Mouse (Mus musculus) midbrain, embryonic 11.5 days (tissue): Measurements from ENCODE around the gene Plagl1. TPM values are rescaled to one million over a fixed set of nuclear protein-coding genes. Genes with fewer than 3 reads are reported as not detected.

Source experiments
- ATAC-seq: fragments of 200-750 bp; cut with Nextera tagmentation; 2 replicates; pipeline ENCODE4 v1.8.0; 2017; ENCODE audit warnings: moderate TSS enrichment, moderate library complexity; ENCODE audit not compliant: low FRiP score
- DNase-seq: peaks from one replicate; pipeline ENCODE4 v3.0.0; 2015; ENCODE audit warnings: low spot score; ENCODE audit errors: missing footprints
- H3K27ac ChIP-seq: fragments of 300-500 bp; sonication (generic); 2 replicates; pipeline ENCODE4 v1.5.1; 2014; ENCODE audit warnings: low read depth, low read length
- H3K27me3 ChIP-seq: fragments of 300-500 bp; sonication (generic); 2 replicates; pipeline ENCODE4 v1.6.1; 2014; ENCODE audit warnings: mild to moderate bottlenecking, low read length, moderate library complexity, mixed read lengths; ENCODE audit not compliant: control insufficient read depth, insufficient read depth
- H3K36me3 ChIP-seq: fragments of 300-500 bp; sonication (generic); 2 replicates; pipeline ENCODE4 v1.6.1; 2014; ENCODE audit warnings: mild to moderate bottlenecking, low read length, moderate library complexity, mixed read lengths; ENCODE audit not compliant: control insufficient read depth, insufficient read depth
- H3K4me1 ChIP-seq: fragments of 300-500 bp; sonication (generic); 2 replicates; pipeline ENCODE4 v1.6.1; 2014; ENCODE audit warnings: low read length; ENCODE audit not compliant: control insufficient read depth, insufficient read depth
- H3K4me2 ChIP-seq: fragments of 300-500 bp; sonication (generic); 2 replicates; pipeline ENCODE4 v1.6.1; 2014; ENCODE audit warnings: mild to moderate bottlenecking, moderate library complexity
- H3K4me3 ChIP-seq: fragments of 300-500 bp; sonication (generic); 2 replicates; pipeline ENCODE4 v1.5.1; 2014; ENCODE audit warnings: low read depth, low read length
- H3K9ac ChIP-seq: fragments of 300-500 bp; sonication (generic); 2 replicates; pipeline ENCODE4 v1.6.1; 2014; ENCODE audit warnings: low read length
- H3K9me3 ChIP-seq: fragments of 300-500 bp; sonication (generic); 2 replicates; pipeline ENCODE4 v1.6.1; 2016; ENCODE audit warnings: low read length; ENCODE audit not compliant: control insufficient read depth
- WGBS: fragments of 180-500 bp; shearing (Covaris S2); extraction: QIAGEN DNeasy Blood & Tissue Kit; methylation state at CpG from one replicate; pipeline ENCODE4 v1.1.7; 2014; 5-methylcytosine and 5-hydroxymethylcytosine counted together
- polyA plus RNA-seq: library from polyadenylated mRNA; unstranded; fragments of >200 nt; fragmentation: Nextera tagmentation; extraction: Ambion mirVana; gene quantifications from 2 replicates; pipeline ENCODE4 v1.2.1, GENCODE M21; 2014

Gene Plagl1
- polyA plus RNA-seq, 1 experiment from 2014 or later: 129 TPM

DNA sequence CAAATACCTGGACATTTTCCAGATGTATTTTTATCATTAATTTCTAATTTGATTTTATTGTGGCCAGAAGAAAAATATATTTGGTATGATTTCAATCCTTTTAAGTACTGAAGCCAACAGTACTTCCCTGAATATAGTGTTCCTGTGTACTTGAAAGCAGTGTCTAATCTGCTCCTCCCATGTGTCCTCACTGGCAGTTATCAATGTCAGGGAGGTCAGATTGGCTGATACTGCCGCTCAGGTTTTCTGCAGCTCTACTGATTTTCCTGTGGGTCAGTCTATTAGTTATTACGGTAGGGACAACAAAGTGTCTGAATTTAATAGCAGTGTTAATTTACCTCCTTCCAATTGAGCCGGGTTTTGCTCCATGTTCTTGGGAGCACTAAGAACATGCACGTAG is 101.7 kb downstream of the Plagl1 start:
- Histone ChIP-seq H3K9me3 (peaks cover 3% of the 10 kb centered on the region; the same call in 1 of the 2 replicates), H3K4me2 (no peak overlapping the region), H3K4me3 (no peak overlapping the region), H3K4me1 (no peaks in the 10 kb centered on the region), H3K9ac (no peak overlapping the region), H3K36me3 (no peaks in the 10 kb centered on the region), H3K27me3 (no peaks in the 10 kb centered on the region), H3K27ac (no peak overlapping the region)
- DNase-seq (no peak), ATAC-seq (no peak)
- 90% methylated on average over 4 of the region's 4 CpGs for WGBS

DNA sequence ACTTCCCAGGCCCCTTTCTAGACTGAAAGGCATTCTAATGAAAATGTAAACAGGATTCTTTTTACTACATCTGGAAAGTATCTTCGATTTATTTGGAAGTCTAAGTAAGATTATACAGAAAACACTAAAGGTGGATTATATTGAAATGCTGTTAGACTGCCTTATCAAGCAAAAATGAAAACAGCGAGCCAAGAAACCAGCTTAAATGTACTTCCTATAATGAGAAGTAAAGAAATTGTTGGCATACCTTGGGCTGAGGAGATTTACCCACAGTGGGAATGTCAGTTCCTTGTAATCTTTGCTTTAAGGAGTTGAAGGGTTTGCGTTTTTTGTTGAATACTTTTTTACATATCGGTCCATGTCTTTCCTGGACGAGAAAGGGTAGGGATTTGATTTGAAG is 108.2 kb downstream of the Plagl1 start:
- ATAC-seq: no peak
- Histone ChIP-seq H3K4me2 (no peak overlapping the region), H3K9me3 (no peaks in the 10 kb centered on the region), H3K4me3 (no peak overlapping the region), H3K9ac (no peak overlapping the region), H3K36me3 (no peaks in the 10 kb centered on the region), H3K27ac (no peak overlapping the region), H3K27me3 (no peaks in the 10 kb centered on the region), H3K4me1 (no peaks in the 10 kb centered on the region)
- no peak for DNase-seq
- 85% methylated on average over 5 of the region's 5 CpGs for WGBS

DNA sequence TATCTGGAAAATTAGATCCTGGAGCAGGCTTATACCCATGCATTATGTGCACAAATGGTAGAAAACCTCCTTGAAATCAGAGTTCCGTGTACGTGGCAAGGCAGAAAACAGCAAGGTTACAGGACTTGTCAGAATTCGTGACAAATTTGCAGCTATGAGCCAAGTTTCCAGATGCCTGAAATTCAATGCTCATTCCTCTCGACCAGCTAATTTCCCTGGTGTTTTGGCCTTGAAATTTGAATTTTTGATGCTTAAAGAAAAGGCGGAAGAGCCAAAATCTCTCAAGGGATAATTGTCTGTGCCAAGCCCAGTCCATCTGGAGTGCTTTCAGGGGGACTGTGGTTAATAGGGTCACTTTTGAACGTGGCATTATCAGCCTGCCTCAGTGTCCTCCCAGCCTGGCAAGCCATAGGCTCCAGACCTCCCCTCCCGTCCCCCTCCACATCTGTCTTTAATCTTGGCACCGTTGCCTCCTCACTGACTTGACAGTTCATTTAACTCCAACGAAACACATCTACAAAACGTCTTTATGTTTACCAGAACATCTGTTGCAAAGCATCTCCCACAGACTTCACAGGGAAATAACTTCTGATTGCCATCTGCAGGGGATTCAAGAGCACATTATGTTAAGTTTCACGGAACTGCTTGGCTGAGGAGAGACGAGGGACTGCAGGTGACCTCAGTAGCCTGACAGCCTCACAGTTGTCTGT is 110.6 kb downstream of the Plagl1 start:
- H3K36me3 ChIP-seq: no peaks in the 10 kb centered on the region
- H3K9me3 ChIP-seq: no peaks in the 10 kb centered on the region
- no peak for DNase-seq
- no peak overlapping the region for H3K9ac ChIP-seq
- ATAC-seq: no peak
- no peaks in the 10 kb centered on the region for H3K4me1 ChIP-seq
- H3K27ac ChIP-seq: no peak overlapping the region
- H3K4me2 ChIP-seq: no peak overlapping the region
- WGBS: 60% methylated on average over 12 of the region's 12 CpGs
- H3K4me3 ChIP-seq: no peak overlapping the region
- no peaks in the 10 kb centered on the region for H3K27me3 ChIP-seq

DNA sequence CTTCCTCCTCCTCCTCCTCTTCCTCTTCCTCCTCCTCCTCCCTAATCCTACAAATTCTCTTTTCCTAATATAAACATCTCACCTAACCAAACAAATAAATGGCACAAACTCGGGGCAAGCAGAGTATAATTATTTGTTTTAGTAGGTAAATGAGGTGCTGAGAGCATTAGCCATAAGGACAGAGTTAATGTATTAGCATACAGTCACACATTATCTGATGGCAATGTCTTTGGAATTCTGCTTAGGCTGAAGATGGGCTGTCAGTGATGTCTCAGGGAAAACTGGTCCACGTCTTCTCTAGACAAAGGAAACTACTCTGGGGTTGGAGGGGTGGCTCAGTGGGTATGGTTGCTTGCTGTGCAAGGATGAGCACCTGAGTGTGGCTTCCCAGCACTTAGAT is 111.2 kb downstream of the Plagl1 start:
- no peak for DNase-seq
- Histone ChIP-seq H3K4me1 (no peaks in the 10 kb centered on the region), H3K9me3 (no peaks in the 10 kb centered on the region), H3K4me2 (no peak overlapping the region), H3K9ac (no peak overlapping the region), H3K36me3 (no peaks in the 10 kb centered on the region), H3K4me3 (no peak overlapping the region), H3K27ac (no peak overlapping the region), H3K27me3 (no peaks in the 10 kb centered on the region)
- 73% methylated on average over 2 of the region's 2 CpGs for WGBS
- no peak for ATAC-seq

DNA sequence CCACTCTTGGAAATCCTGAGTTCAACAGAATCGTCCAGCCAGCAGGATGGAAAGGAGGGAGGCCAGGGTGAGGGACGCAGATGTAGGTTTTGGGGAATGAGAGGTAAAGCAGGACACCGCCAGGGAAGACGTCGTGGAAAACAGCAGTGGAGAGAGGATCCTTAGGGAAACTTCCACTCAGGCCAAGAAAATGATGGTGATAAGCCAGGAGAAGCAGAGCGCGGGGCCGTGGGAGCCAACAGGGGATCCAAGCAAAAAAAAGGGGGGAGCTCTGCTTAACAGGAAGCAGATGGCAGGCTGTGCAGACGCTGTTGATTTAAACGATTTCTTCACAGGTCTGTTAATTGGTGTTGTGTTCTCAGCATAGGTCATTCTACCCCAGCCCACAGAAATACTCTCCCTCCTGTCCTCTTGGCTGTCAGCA is 112.5 kb downstream of the Plagl1 start:
- no peaks in the 10 kb centered on the region for H3K27me3 ChIP-seq
- H3K4me1 ChIP-seq: no peaks in the 10 kb centered on the region
- H3K4me3 ChIP-seq: no peak overlapping the region
- DNase-seq (no peak), ATAC-seq (0 out of 2 replicates have a peak, but pooled peaks have one; percentile 16)
- H3K9me3 ChIP-seq: no peaks in the 10 kb centered on the region
- H3K4me2 ChIP-seq: no peak overlapping the region
- no peak overlapping the region for H3K27ac ChIP-seq
- no peak overlapping the region for H3K9ac ChIP-seq
- WGBS: 74% methylated on average over 10 of the region's 10 CpGs
- H3K36me3 ChIP-seq: no peaks in the 10 kb centered on the region

DNA sequence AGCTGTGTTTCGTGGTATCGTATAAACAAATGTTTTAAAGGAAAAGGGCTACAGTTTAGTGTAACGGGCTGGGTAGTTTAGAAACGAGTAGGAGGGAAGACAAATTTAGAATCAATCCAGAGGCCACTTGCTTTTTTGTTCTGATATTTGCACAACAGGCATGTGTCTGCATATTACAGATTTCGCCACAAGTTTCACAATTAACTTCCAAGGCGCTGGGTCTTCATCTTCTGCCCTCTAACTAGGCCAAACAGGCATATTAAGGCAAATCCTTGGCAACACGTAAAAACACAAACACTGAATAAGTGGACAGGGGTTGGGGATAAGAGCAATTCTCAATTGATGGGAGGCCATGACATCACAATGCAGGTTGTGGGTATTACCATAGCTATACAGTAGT is 115.6 kb downstream of the Plagl1 start:
- 93% methylated on average over 7 of the region's 7 CpGs for WGBS
- Histone ChIP-seq H3K4me2 (no peak overlapping the region), H3K36me3 (peaks cover 6% of the 10 kb centered on the region; the same call in 1 of the 2 replicates), H3K4me3 (no peak overlapping the region), H3K4me1 (no peaks in the 10 kb centered on the region), H3K27ac (no peak overlapping the region), H3K27me3 (no peaks in the 10 kb centered on the region), H3K9ac (no peak overlapping the region), H3K9me3 (no peaks in the 10 kb centered on the region)
- ATAC-seq (no peak), DNase-seq (no peak)

DNA sequence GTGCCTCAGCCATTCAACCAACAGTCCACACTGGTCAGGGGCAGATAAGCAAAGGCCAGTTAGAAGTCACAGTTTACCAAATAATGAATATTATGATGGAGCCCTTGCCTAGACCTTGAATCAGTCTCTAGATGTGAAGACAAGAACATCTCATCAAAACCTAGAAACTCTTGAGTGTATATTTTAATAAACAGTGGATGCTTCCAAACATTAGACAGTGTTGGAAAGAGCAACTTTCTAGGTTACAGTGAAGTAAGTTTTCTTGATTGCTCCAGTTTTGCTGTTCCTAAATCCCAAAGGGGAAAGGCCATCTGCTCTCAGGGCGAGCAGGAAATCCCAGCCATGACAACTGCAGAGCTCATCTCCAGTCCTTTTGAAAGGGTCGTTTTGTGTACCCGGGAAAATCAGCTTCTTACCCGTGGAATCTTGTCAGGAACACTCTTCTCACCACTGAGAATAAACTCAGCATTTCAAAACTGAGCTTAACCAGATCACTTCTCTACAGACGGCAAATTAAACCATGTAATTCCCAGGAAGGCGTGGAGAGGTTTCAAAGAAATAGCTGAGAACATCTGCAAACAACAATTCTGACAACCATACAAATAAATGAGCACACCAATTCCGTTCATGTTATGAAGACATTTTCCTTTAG is 117.8 kb downstream of the Plagl1 start, which contains the start of gene Zc2hc1b:
Zc2hc1b (minus strand) TSS at position 51 of the 652 bp plus-strand sequence.
- DNase-seq: no peak
- H3K4me1 ChIP-seq: no peaks in the 10 kb centered on the region
- 73% methylated on average over 7 of the region's 7 CpGs for WGBS
- H3K27ac ChIP-seq: no peak within 1 kb of the TSS
- no peak for ATAC-seq
- H3K4me3 ChIP-seq: no peak within 1 kb of the TSS
- H3K9ac ChIP-seq: no peak within 1 kb of the TSS
- no peak within 1 kb of the TSS for H3K4me2 ChIP-seq
- no peaks in the 10 kb centered on the region for H3K27me3 ChIP-seq
- H3K9me3 ChIP-seq: no peaks in the 10 kb centered on the region
- peaks cover 14% of the 10 kb centered on the region; the same call in 1 of the 2 replicates for H3K36me3 ChIP-seq

DNA sequence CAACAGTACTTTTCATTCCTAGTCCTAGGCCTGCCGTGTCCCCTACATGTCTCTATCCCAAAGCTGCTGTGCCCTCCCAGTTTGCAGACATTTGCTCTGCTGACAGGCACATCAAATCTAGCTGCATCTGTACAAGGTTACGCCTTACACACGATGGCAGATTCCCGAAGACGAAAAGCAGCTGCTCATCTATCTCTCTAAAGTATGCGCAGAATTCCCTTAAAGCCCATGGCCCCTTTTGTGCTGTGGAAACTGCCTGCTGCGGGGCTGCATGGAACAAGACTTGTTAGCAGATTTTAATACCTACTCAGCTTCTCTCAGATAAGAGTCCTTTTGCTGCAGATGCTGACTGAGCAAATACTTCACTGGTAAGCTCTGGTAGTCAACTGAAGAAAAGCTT is 119.9 kb downstream of the Plagl1 start:
- Histone ChIP-seq H3K4me2 (no peak overlapping the region), H3K9ac (no peak overlapping the region), H3K9me3 (no peaks in the 10 kb centered on the region), H3K27me3 (no peaks in the 10 kb centered on the region), H3K4me3 (no peak overlapping the region), H3K36me3 (peaks cover 14% of the 10 kb centered on the region; the same call in 1 of the 2 replicates), H3K27ac (no peak overlapping the region), H3K4me1 (no peaks in the 10 kb centered on the region)
- 91% methylated on average over 7 of the region's 7 CpGs for WGBS
- ATAC-seq (no peak), DNase-seq (no peak)
